ENCODE assay signal across 27 mouse cellular contexts in genomic region chr6:31942696-31943095, GRCm38 (mm10).
DNase-seq lines count a peak whose midpoint lies in the region; ATAC-seq and TF ChIP-seq lines count a peak whose summit lies in the region.
"Had no signal": no experiment of that assay in that cellular context is flagged by ENCODE, and none has a peak within 500 bp of the region (broad histone marks: within the 10 kb centered on the region; RNA-seq: fewer than 3 reads in every experiment).

No protein-coding gene starts in this region.

- no peak overlapping the region for H3K9ac ChIP-seq in hindbrain, postnatal 0 days (replicated peaks; ENCODE audit: low read length)
- no peak overlapping the region for H3K9ac ChIP-seq in hindbrain, embryonic 14.5 days
- no peak overlapping the region for H3K9ac ChIP-seq in liver, embryonic 14.5 days (replicated peaks)
- no peak overlapping the region for H3K9ac ChIP-seq in liver, embryonic 11.5 days (ENCODE audit: low read depth, low read length)
- no peak overlapping the region for H3K9ac ChIP-seq in CH12.LX (ENCODE audit: insufficient read depth, low read depth)
- H3K9ac ChIP-seq in hindbrain, embryonic 11.5 days (ENCODE audit: low read depth, low read length) = no peak overlapping the region
- H3K9ac ChIP-seq: embryonic facial prominence, embryonic 13.5 days; forebrain, embryonic 15.5 days; heart, embryonic 13.5 days; kidney, embryonic 15.5 days; limb, embryonic 13.5 days; liver, embryonic 12.5 days; midbrain, embryonic 12.5 days had no signal

- TF ChIP-seq CTCF in hindbrain, postnatal 0 days (IDR thresholded peaks at IDR 0.05; ENCODE audit: low read depth) = peak; percentile 58
- 0 out of 2 replicates have a peak, but pooled peaks have one; percentile 23 for TF ChIP-seq CTCF in liver, embryonic 14.5 days (IDR thresholded peaks at IDR 0.05; ENCODE audit: low read depth)
- TF ChIP-seq CTCF in CH12.LX (conservative IDR thresholded peaks at IDR 0.05 in 1 of 2, IDR thresholded peaks at IDR 0.05 in 1 of 2; ENCODE audit: low read depth in 2 of 2, low read length in 2 of 2) = no peak

- TF ChIP-seq EP300 in liver, embryonic 14.5 days (IDR thresholded peaks at IDR 0.05; ENCODE audit: low read depth) = no peak
- no peak for TF ChIP-seq EP300 in CH12.LX (IDR thresholded peaks at IDR 0.05; ENCODE audit: low read length)

- no peak overlapping the region for H3K4me2 ChIP-seq in hindbrain, postnatal 0 days (ENCODE audit: low read depth, low read length)
- H3K4me2 ChIP-seq in hindbrain, embryonic 14.5 days (replicated peaks) = no peak overlapping the region
- no peak overlapping the region for H3K4me2 ChIP-seq in liver, embryonic 14.5 days (ENCODE audit: low read depth)
- H3K4me2 ChIP-seq in liver, embryonic 11.5 days = no peak overlapping the region
- H3K4me2 ChIP-seq in CH12.LX (ENCODE audit: insufficient read depth, low read depth, poor library complexity, severe bottlenecking) = no peak overlapping the region
- no peak overlapping the region for H3K4me2 ChIP-seq in hindbrain, embryonic 11.5 days (replicated peaks; ENCODE audit: low read depth, low read length)
- H3K4me2 ChIP-seq: embryonic facial prominence, embryonic 13.5 days; forebrain, embryonic 15.5 days; heart, embryonic 13.5 days; kidney, embryonic 15.5 days; limb, embryonic 13.5 days; liver, embryonic 12.5 days; midbrain, embryonic 12.5 days had no signal

- no peak for TF ChIP-seq POLR2A in CH12.LX (IDR thresholded peaks at IDR 0.05; ENCODE audit: low read depth, low read length)

- ATAC-seq in hindbrain, postnatal 0 days = no peak
- no peak for ATAC-seq in hindbrain, embryonic 14.5 days (ENCODE audit: low FRiP score)
- no peak for ATAC-seq in liver, embryonic 14.5 days (ENCODE audit: insufficient read depth)
- ATAC-seq in liver, embryonic 11.5 days (replicated peaks; ENCODE audit: low FRiP score) = no peak
- no peak for ATAC-seq in hindbrain, embryonic 11.5 days (ENCODE audit: low FRiP score)
- ATAC-seq: forebrain, embryonic 15.5 days; liver, embryonic 12.5 days had no signal

- DNase-seq in hindbrain, postnatal 0 days (ENCODE audit: low spot score) = peak; percentile 39
- DNase-seq in hindbrain, embryonic 14.5 days (ENCODE audit: low spot score) = no peak
- no peak for DNase-seq in liver, embryonic 14.5 days (ENCODE audit: low read depth in 3 of 3, low spot score in 3 of 3)
- DNase-seq in liver, embryonic 11.5 days (ENCODE audit: low spot score) = no peak
- DNase-seq in CH12.LX (ENCODE audit: extremely low read depth) = peak; percentile 2
- DNase-seq in ZHBTc4 (ENCODE audit: low read depth, low spot score) = peak; percentile 70
- no peak for DNase-seq in left cerebral cortex, adult 8-10 months (ENCODE audit: low spot score in 2 of 2)
- DNase-seq in hindbrain, embryonic 11.5 days (ENCODE audit: low spot score) = no peak
- DNase-seq: adrenal gland, adult 8-10 months; cerebellum, adult 2 months; cerebellum, postnatal 25 days; heart, postnatal 10 days; kidney, adult 11 months; kidney, postnatal 36 days; layer of hippocampus, postnatal 36 days; lung, adult 18-20 months; lung, postnatal 36 days; right cerebral cortex, postnatal 4 days; thymus, postnatal 4 days had no signal

- no peaks in the 10 kb centered on the region for H3K27me3 ChIP-seq in hindbrain, postnatal 0 days (ENCODE audit: insufficient read depth, low read length)
- no peaks in the 10 kb centered on the region for H3K27me3 ChIP-seq in hindbrain, embryonic 14.5 days (ENCODE audit: control insufficient read depth, insufficient read depth, low read length)
- no peaks in the 10 kb centered on the region for H3K27me3 ChIP-seq in liver, embryonic 14.5 days (ENCODE audit: control insufficient read depth, insufficient read depth, low read length)
- H3K27me3 ChIP-seq in liver, embryonic 11.5 days (replicated peaks; ENCODE audit: control insufficient read depth, insufficient read depth, low read length) = no peaks in the 10 kb centered on the region
- peaks cover 85% of the 10 kb centered on the region for H3K27me3 ChIP-seq in CH12.LX (replicated peaks)
- no peaks in the 10 kb centered on the region; the same call in 1 of the 2 replicates for H3K27me3 ChIP-seq in hindbrain, embryonic 11.5 days (ENCODE audit: control insufficient read depth, insufficient read depth, low read length)
- H3K27me3 ChIP-seq: embryonic facial prominence, embryonic 13.5 days; forebrain, embryonic 15.5 days had no signal

- H3K36me3 ChIP-seq in hindbrain, postnatal 0 days (ENCODE audit: insufficient read depth, low read length) = no peaks in the 10 kb centered on the region
- H3K36me3 ChIP-seq in hindbrain, embryonic 14.5 days (replicated peaks; ENCODE audit: control insufficient read depth, insufficient read depth) = no peaks in the 10 kb centered on the region
- H3K36me3 ChIP-seq in liver, embryonic 14.5 days (replicated peaks; ENCODE audit: control insufficient read depth, insufficient read depth, low read depth) = no peaks in the 10 kb centered on the region
- H3K36me3 ChIP-seq in liver, embryonic 11.5 days (ENCODE audit: control insufficient read depth, insufficient read depth, low read length) = no peaks in the 10 kb centered on the region
- no peaks in the 10 kb centered on the region for H3K36me3 ChIP-seq in CH12.LX (replicated peaks in 1 of 2; ENCODE audit: control insufficient read depth in 1 of 2, insufficient read depth in 1 of 2, low read length in 1 of 2)
- no peaks in the 10 kb centered on the region for H3K36me3 ChIP-seq in hindbrain, embryonic 11.5 days (ENCODE audit: control insufficient read depth, insufficient read depth, low read length)
- H3K36me3 ChIP-seq: embryonic facial prominence, embryonic 13.5 days; forebrain, embryonic 10.5 days; forebrain, embryonic 15.5 days; heart, embryonic 13.5 days; kidney, embryonic 15.5 days; limb, embryonic 13.5 days; liver, embryonic 12.5 days; midbrain, embryonic 12.5 days had no signal

- in situ Hi-C loops in CH12.LX (cut with MboI; ENCODE audit: low pct_ligation_motif_present, low pct_unique_long_range_greater_than_20kb, low sequenced_read_pairs) = loop anchor here (25.0 kb wide), 1 partner anchor 370 kb away; no protein-coding TSS in a partner anchor

- TF ChIP-seq RAD21 in CH12.LX (IDR thresholded peaks at IDR 0.05; ENCODE audit: low read depth, low read length) = no peak

- dilution Hi-C loops in CH12.LX (cut with MboI; ENCODE audit: extremely low pct_ligation_motif_present, extremely low pct_unique_long_range_greater_than_20kb, low sequenced_read_pairs) = no loop called here

- H3K79me2 ChIP-seq in CH12.LX (replicated peaks; ENCODE audit: control insufficient read depth, extremely low read depth, insufficient read depth, poor library complexity, severe bottlenecking) = no peaks in the 10 kb centered on the region

- no peaks in the 10 kb centered on the region for H3K4me1 ChIP-seq in hindbrain, postnatal 0 days (ENCODE audit: insufficient read depth, low read length)
- H3K4me1 ChIP-seq in hindbrain, embryonic 14.5 days (replicated peaks; ENCODE audit: control insufficient read depth, insufficient read depth, low read length) = peaks cover 1% of the 10 kb centered on the region; the same call in 1 of the 2 replicates
- H3K4me1 ChIP-seq in liver, embryonic 14.5 days (replicated peaks; ENCODE audit: control insufficient read depth in 2 of 2, insufficient read depth in 2 of 2, low read length in 1 of 2) = peaks cover 0 to 2% of the 10 kb centered on the region in 2 experiments; a peak in 1 of 4 replicates
- H3K4me1 ChIP-seq in liver, embryonic 11.5 days (replicated peaks; ENCODE audit: control insufficient read depth, insufficient read depth, low read length) = no peaks in the 10 kb centered on the region
- H3K4me1 ChIP-seq in CH12.LX (ENCODE audit: control insufficient read depth in 1 of 2, insufficient read depth in 2 of 2) = no peaks in the 10 kb centered on the region
- H3K4me1 ChIP-seq in hindbrain, embryonic 11.5 days (replicated peaks; ENCODE audit: control insufficient read depth, insufficient read depth, low read length) = no peaks in the 10 kb centered on the region
- H3K4me1 ChIP-seq: liver, embryonic 12.5 days had no signal

- whole genome bisulfite sequencing in hindbrain, postnatal 0 days = 72% methylated on average over 4 of the region's 4 CpGs
- 59% methylated on average over 4 of the region's 4 CpGs for WGBS in hindbrain, embryonic 14.5 days
- 44% methylated on average over 4 of the region's 4 CpGs for WGBS in liver, embryonic 14.5 days (ENCODE audit: insufficient replicate concordance)
- 49% methylated on average over 4 of the region's 4 CpGs for WGBS in liver, embryonic 11.5 days
- WGBS in hindbrain, embryonic 11.5 days = 69% methylated on average over 4 of the region's 4 CpGs

- H3K27ac ChIP-seq in hindbrain, postnatal 0 days = no peak overlapping the region
- no peak overlapping the region for H3K27ac ChIP-seq in hindbrain, embryonic 14.5 days
- H3K27ac ChIP-seq in liver, embryonic 14.5 days = no peak overlapping the region
- no peak overlapping the region for H3K27ac ChIP-seq in liver, embryonic 11.5 days (ENCODE audit: low read depth, low read length)
- no peak overlapping the region for H3K27ac ChIP-seq in CH12.LX (ENCODE audit: insufficient read depth, low read depth)
- no peak overlapping the region for H3K27ac ChIP-seq in hindbrain, embryonic 11.5 days (ENCODE audit: low read depth, low read length)
- H3K27ac ChIP-seq: embryonic facial prominence, embryonic 13.5 days; forebrain, embryonic 10.5 days; forebrain, embryonic 15.5 days; heart, embryonic 13.5 days; kidney, embryonic 15.5 days; limb, embryonic 13.5 days; liver, embryonic 12.5 days; midbrain, embryonic 12.5 days had no signal

- no peaks in the 10 kb centered on the region for H3K9me3 ChIP-seq in hindbrain, postnatal 0 days (ENCODE audit: low read length)
- H3K9me3 ChIP-seq in hindbrain, embryonic 14.5 days (ENCODE audit: control insufficient read depth, low read length) = no peaks in the 10 kb centered on the region
- H3K9me3 ChIP-seq in liver, embryonic 14.5 days (ENCODE audit: control insufficient read depth, low read length) = no peaks in the 10 kb centered on the region
- H3K9me3 ChIP-seq in liver, embryonic 11.5 days (ENCODE audit: control insufficient read depth, low read length) = no peaks in the 10 kb centered on the region
- H3K9me3 ChIP-seq in CH12.LX (replicated peaks; ENCODE audit: low read length) = no peaks in the 10 kb centered on the region
- H3K9me3 ChIP-seq in hindbrain, embryonic 11.5 days (ENCODE audit: control insufficient read depth, low read length) = no peaks in the 10 kb centered on the region
- H3K9me3 ChIP-seq: embryonic facial prominence, embryonic 13.5 days; forebrain, embryonic 10.5 days; forebrain, embryonic 15.5 days; heart, embryonic 13.5 days; kidney, embryonic 15.5 days; limb, embryonic 13.5 days; liver, embryonic 12.5 days; midbrain, embryonic 12.5 days had no signal

- no peak overlapping the region for H3K4me3 ChIP-seq in hindbrain, postnatal 0 days (ENCODE audit: low read length)
- H3K4me3 ChIP-seq in hindbrain, embryonic 14.5 days (replicated peaks; ENCODE audit: low read length) = no peak overlapping the region
- H3K4me3 ChIP-seq in liver, embryonic 14.5 days (ENCODE audit: insufficient read depth in 1 of 2, low read depth in 2 of 2, low read length in 2 of 2) = no peak overlapping the region
- no peak overlapping the region for H3K4me3 ChIP-seq in liver, embryonic 11.5 days (ENCODE audit: low read depth, low read length)
- H3K4me3 ChIP-seq in CH12.LX (replicated peaks in 1 of 3; ENCODE audit: low read depth in 2 of 3, low read length in 2 of 3, poor library complexity in 1 of 3) = no peak overlapping the region
- no peak overlapping the region for H3K4me3 ChIP-seq in hindbrain, embryonic 11.5 days (ENCODE audit: low read depth, low read length)
- H3K4me3 ChIP-seq: embryonic facial prominence, embryonic 13.5 days; forebrain, embryonic 10.5 days; forebrain, embryonic 15.5 days; heart, embryonic 13.5 days; kidney, embryonic 15.5 days; limb, embryonic 13.5 days; liver, embryonic 12.5 days; midbrain, embryonic 12.5 days had no signal

Comparison
In these comparisons a context has a peak if more than half of its experiments do, and no peak if none do; other contexts are left out.
1. DNase-seq: peak in hindbrain, postnatal 0 days (single experiment), CH12.LX (single experiment) and ZHBTc4 (single experiment); none in hindbrain, embryonic 14.5 days (single experiment), liver, embryonic 14.5 days (0 of 3), liver, embryonic 11.5 days (single experiment), left cerebral cortex, adult 8-10 months (0 of 2) and hindbrain, embryonic 11.5 days (single experiment).
2. CTCF ChIP-seq: peak in hindbrain, postnatal 0 days (single experiment) and liver, embryonic 14.5 days (single experiment); none in CH12.LX (0 of 2).